Mouse (Mus musculus) spleen, adult 2 months (tissue): ENCODE results near the gene Fam189a1.
A peak's percentile ranks its signal among the peaks of the same experiment; 100 is the strongest.

Experiments
- CTCF ChIP-seq: fragments of 200-500 bp; IDR thresholded peaks from 2 replicates; pipeline ENCODE4 v1.5.1; 2011; ENCODE audit warnings: mild to moderate bottlenecking, inconsistent platforms; ENCODE audit not compliant: insufficient read depth, insufficient read length, insufficient replicate concordance; ENCODE audit errors: extremely low read depth
- POLR2A ChIP-seq: fragments of 200-500 bp; IDR thresholded peaks from 2 replicates; pipeline ENCODE4 v1.6.1; 2011; ENCODE audit warnings: low read depth, low read length, inconsistent platforms

GRCm38 (mm10) chr7:65073555-65073954, 82.8 kb downstream of the Fam189a1 start:
- TF ChIP-seq CTCF = 0 out of 2 replicates have a peak, but pooled peaks have one; percentile 10
- TF ChIP-seq POLR2A = no peak
